Mouse (Mus musculus) small intestine, adult 2 months (tissue): ENCODE results near the gene Efl1. TPM values are rescaled to one million over a fixed set of nuclear protein-coding genes. Genes with fewer than 3 reads are reported as not detected.
"Not testable (repeated sequence)": the region's sequence is repeated elsewhere in the genome, so short reads cannot be mapped to it uniquely, and the experiment has no call there.

Experiments used
- H3K27ac ChIP-seq: fragments of 200-500 bp; 2 replicates; pipeline ENCODE4 v1.5.1; 2012; ENCODE audit warnings: low read depth, low read length, control low read depth, inconsistent platforms; ENCODE audit not compliant: insufficient read depth
- H3K27me3 ChIP-seq: fragments of 200-500 bp; 2 replicates; pipeline ENCODE4 v1.6.1; 2012; ENCODE audit warnings: mild to moderate bottlenecking, moderate library complexity, low read length, inconsistent platforms; ENCODE audit not compliant: control insufficient read depth, insufficient read depth
- H3K36me3 ChIP-seq: fragments of 200-500 bp; 2 replicates; pipeline ENCODE4 v1.6.1; 2012; ENCODE audit warnings: mild to moderate bottlenecking, low read length, control low read depth, inconsistent platforms; ENCODE audit not compliant: control insufficient read depth, insufficient read depth
- H3K4me1 ChIP-seq: fragments of 200-500 bp; 2 replicates; pipeline ENCODE4 v1.6.1; 2012; ENCODE audit warnings: low read length, inconsistent platforms, mixed read lengths; ENCODE audit not compliant: control insufficient read depth, insufficient read depth, insufficient read length
- H3K4me3 ChIP-seq: fragments of 200-500 bp; 2 replicates; pipeline ENCODE4 v1.5.1; 2012; ENCODE audit warnings: low read depth, mild to moderate bottlenecking, control low read depth, inconsistent platforms, low read length, moderate library complexity
- CTCF ChIP-seq: fragments of 200-500 bp; IDR thresholded peaks from 2 replicates; pipeline ENCODE4 v1.5.1; 2012; ENCODE audit warnings: low read depth, mild to moderate bottlenecking, control low read depth, inconsistent platforms, low read length, moderate library complexity, mixed read lengths; ENCODE audit not compliant: insufficient replicate concordance, insufficient read length; ENCODE audit errors: extremely low read depth
- POLR2A ChIP-seq: fragments of 200-500 bp; IDR thresholded peaks from 2 replicates; pipeline ENCODE4 v1.6.1; 2012; ENCODE audit warnings: low read depth, mild to moderate bottlenecking, control low read depth, inconsistent platforms, low read length, moderate library complexity
- WGBS: fragments of 180-500 bp; shearing (Covaris S2); methylation state at CpG from one replicate; pipeline ENCODE4 v1.1.7; 2018; 5-methylcytosine and 5-hydroxymethylcytosine counted together
- polyA plus RNA-seq: library from polyadenylated mRNA; depleted of rRNA; stranded (reverse); fragments of >200 nt; gene quantifications from 2 replicates; pipeline ENCODE4 v1.2.3, GENCODE M21; 2012

Efl1 gene
- polyA plus RNA-seq, 1 experiment: 3.1 TPM

GRCm38 (mm10) chr7:82725006-82725636, 76.7 kb downstream of the Efl1 start:
- H3K27me3 ChIP-seq: no peaks in the 10 kb centered on the region

DNA sequence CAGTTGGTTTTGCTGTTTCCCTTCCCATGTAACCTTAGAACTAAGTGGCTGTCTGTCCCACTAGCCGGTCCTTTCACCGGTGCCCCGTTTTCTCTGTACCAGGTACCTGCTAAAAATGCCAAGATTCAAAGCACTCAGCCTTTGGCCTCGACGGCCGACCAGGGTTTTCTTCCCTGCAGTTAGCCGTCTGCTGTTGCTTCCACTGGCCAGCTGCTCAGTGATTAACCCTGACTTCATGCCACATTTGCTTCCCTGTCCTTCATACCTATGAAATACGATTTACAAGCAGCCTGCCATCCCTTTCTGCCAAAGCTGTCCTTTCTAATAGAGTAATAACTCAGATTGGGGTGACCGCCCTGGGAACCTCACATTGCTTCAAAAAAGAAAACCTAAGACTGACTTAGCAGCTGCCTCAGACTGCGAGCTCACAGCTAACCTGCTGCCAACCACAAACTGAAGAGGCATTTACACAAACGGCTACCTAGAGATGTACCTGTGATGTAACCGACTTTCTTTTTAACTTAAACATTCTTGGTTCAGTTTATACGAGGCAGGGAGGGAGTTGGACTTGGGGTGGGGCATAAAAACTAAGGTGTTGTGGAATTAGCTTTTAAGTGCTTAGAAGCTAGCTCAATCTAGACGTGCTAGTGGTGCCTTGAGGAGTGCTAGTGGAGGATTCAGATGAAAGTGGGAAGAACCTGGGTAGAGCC, 77.5 kb downstream of the Efl1 start:
- Histone ChIP-seq H3K4me3 (no peak overlapping the region), H3K36me3 (peaks cover 17% of the 10 kb centered on the region), H3K27me3 (no peaks in the 10 kb centered on the region), H3K27ac (no peak overlapping the region), H3K4me1 (peaks cover 4% of the 10 kb centered on the region; the same call in 1 of the 2 replicates)
- 86% methylated on average over 14 of the region's 14 CpGs for WGBS
- no peak for TF ChIP-seq CTCF
- no peak for TF ChIP-seq POLR2A

More at GRCm38 (mm10) chr7:82725006-82725636, 76.7 kb downstream of the Efl1 start:
- Histone ChIP-seq H3K36me3 (peaks cover 17% of the 10 kb centered on the region), H3K27ac (no peak overlapping the region), H3K4me1 (peaks cover 4% of the 10 kb centered on the region; the same call in 1 of the 2 replicates), H3K4me3 (no peak overlapping the region)
- TF ChIP-seq POLR2A (no peak), CTCF (no peak)
- 77% methylated on average over 5 of the region's 5 CpGs for WGBS

- no peak for TF ChIP-seq CTCF
- TF ChIP-seq POLR2A: no peak
- H3K4me1 ChIP-seq: peaks cover 4% of the 10 kb centered on the region; the same call in 1 of the 2 replicates
- no peak overlapping the region for H3K27ac ChIP-seq
- H3K4me3 ChIP-seq: no peak overlapping the region
- no peaks in the 10 kb centered on the region for H3K27me3 ChIP-seq
- peaks cover 13% of the 10 kb centered on the region for H3K36me3 ChIP-seq
- WGBS: 75% methylated on average over 5 of the region's 5 CpGs
Observed at GRCm38 (mm10) chr7:82727066-82727465, 78.7 kb downstream of the Efl1 start.

GRCm38 (mm10) chr7:82729009-82729408, 80.6 kb downstream of the Efl1 start:
- H3K4me3 ChIP-seq, H3K27ac ChIP-seq, H3K27me3 ChIP-seq: not testable (repeated sequence)
- 94% methylated on average over 7 of the region's 8 CpGs for WGBS
- Histone ChIP-seq H3K4me1 (peaks cover 15% of the 10 kb centered on the region), H3K36me3 (peaks cover 11% of the 10 kb centered on the region)

DNA sequence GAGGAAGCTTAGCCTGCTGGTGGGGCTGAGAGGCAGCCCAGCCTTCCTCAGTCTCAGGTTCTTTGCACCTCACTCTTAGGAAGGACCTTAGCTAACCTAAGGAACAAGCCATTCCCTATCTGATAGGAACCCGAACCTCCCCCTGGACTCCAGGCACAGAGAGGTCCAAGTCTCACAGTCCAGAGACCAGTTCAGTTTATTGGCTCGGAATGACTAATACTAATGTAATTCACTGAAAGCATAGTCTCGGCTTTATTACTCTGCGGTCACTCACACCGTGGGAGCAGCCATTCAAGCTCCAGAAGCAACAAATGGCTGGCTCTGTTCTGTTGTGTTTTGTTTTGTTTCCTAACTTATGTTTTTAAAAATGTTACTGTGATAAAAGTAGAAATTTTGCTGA, 84.7 kb downstream of the Efl1 start:
- Histone ChIP-seq H3K36me3 (peaks cover 4% of the 10 kb centered on the region), H3K4me1 (peaks cover 29% of the 10 kb centered on the region), H3K27me3 (no peaks in the 10 kb centered on the region), H3K27ac (peak overlapping the region; percentile 92), H3K4me3 (no peak overlapping the region)
- 19% methylated on average over 5 of the region's 5 CpGs for WGBS
- no peak for TF ChIP-seq CTCF
- TF ChIP-seq POLR2A: no peak

DNA sequence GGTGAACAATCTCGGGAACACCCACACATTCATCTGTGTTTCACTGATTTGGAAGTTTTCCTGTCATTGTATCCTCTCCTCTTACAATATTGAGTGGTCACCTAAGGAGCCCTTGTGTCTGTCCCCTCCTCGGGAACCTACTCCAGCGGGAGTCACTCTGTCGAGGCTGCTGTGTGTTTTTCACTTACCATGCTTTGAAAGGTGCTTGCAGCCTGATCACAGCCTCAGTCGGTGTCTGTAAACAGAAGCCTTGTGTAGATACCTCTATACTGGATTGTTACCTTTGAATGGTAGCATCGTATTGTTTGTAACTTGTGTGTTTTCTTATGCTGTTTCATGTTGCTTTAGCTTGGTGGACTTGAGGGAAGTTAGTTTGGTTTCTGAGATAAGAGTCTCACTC, 85.6 kb downstream of the Efl1 start:
- H3K36me3 ChIP-seq: no peaks in the 10 kb centered on the region
- no peak overlapping the region for H3K4me3 ChIP-seq
- peaks cover 29% of the 10 kb centered on the region for H3K4me1 ChIP-seq
- H3K27me3 ChIP-seq: no peaks in the 10 kb centered on the region
- TF ChIP-seq POLR2A (no peak), CTCF (no peak)
- WGBS: 73% methylated on average over 6 of the region's 6 CpGs
- H3K27ac ChIP-seq: peak overlapping the region; percentile 68; the same call in 1 of the 2 replicates

DNA sequence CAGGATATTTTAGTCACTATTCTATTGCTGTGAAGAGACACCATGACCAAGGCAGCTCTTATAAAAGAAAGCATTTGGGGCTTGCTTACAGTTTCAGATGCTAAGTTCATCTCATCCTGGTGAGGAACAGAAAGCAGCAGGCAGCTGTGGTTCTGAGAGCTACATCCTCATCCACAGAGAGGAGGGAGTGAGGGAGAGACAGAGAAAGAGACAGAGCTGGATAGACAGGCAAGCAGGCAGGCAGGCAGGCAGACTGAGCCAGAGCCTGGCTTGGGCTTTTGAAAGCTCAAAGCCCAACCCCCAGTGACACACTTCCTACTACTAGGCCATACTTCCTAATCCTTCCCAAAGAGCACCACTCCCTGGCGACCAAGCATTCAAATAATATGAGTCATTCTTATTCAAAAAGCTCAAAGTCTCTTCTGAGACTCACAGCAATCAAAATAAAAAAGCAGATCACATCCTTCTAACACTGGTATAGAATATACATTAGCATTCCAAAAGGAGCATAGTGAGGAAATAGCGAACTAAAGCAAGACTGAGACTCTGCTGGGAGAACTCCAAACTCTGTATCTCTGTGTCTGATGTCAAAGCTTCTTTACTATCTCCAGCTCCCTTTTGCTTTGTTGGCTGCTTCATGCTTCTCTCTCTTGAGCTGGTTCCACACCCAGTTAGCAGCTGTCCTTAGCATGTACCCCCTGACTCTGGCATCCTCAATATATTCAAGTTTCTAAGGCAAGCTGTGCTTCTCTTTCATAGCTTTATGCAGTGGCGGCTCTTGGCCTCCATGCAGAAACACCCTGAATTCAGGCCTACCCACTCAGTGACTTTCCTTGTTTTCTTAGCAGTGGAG, 86.6 kb downstream of the Efl1 start:
- Histone ChIP-seq H3K4me3 (no peak overlapping the region), H3K4me1 (peaks cover 29% of the 10 kb centered on the region), H3K36me3 (no peaks in the 10 kb centered on the region), H3K27ac (peak overlapping the region; percentile 68), H3K27me3 (no peaks in the 10 kb centered on the region)
- WGBS: 75% methylated on average over 3 of the region's 3 CpGs
- TF ChIP-seq CTCF (no peak), POLR2A (no peak)
